Mouse (Mus musculus): ENCODE results near the gene Zbtb12. TPM values are rescaled to one million over a fixed set of nuclear protein-coding genes. Genes with fewer than 3 reads are reported as not detected.

Zbtb12 gene
- 0.23 and 0.26 TPM in 2 replicates for polyA plus RNA-seq (2021; fragmentation: Nextera tagmentation)
- long read RNA-seq, experiment 1, partial matches to known transcripts = 0 of 1 reads
- long read RNA-seq, experiment 1, other reads (novel, unspliced or antisense) = 1 of 1 reads
- long read RNA-seq, experiment 2 = 0 reads

DNA sequence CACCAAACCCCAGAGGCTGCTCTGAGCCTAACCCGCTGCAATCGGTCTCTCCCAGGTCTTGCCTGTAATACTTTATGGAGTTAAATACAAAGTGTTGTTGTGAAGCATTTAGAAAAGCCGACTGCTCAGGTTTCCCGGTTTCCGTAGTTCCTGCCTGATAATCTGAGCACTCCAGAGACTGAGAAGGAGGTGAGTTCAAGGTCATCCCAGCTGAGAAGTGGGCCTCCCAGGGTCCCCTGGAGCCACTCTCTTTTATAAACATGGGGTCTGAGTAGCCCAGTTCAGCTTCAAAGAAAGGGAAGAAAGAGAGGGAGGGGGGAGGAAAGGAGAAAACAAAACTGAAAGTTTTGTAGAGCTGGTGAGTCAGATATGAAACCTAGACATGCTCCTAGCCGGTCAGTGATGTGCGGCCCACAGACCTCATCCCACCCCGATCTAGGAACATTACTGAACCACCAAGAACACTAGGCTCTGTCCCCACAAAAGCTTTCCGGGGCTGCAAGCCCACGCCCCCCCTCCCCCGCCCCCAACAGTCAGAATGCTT, at the start of gene Zbtb12:
TSS of gene Zbtb12 (plus strand) at position 148 of the 544 bp plus-strand sequence.

DNA sequence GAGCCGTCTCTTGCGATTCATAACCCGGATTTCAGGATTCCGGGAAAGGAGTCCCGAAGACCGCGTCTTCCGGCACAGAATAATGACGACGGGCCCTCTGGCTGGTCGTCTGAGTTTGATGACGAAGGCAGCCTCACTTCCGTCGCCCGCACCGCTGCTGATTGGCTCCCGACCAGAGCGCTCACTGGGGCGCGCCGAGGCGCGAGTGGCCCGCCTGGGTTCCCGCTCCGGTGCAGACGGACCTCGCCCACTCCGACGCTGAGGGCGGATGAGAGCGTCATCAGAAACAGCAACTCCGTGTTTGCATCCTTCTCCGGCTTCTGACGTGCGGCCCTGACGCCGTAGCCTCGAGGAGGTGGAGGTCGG, 42.4 kb upstream of the Zbtb12 start, which contains the start of the genes Stk19 and Dxo:
TSS of gene Stk19 (minus strand) at position 90 of the 366 bp plus-strand sequence.
TSS of gene Dxo (plus strand) at position 164 of the 366 bp plus-strand sequence.

GRCm38 (mm10) chr17:34849722-34850516, 29.4 kb upstream of the Zbtb12 start, which contains the start of the genes Skiv2l and Nelfe:
Gene Skiv2l, minus strand, starts transcription at chr17:34850210.
Gene Nelfe, plus strand, starts transcription at chr17:34850391.

DNA sequence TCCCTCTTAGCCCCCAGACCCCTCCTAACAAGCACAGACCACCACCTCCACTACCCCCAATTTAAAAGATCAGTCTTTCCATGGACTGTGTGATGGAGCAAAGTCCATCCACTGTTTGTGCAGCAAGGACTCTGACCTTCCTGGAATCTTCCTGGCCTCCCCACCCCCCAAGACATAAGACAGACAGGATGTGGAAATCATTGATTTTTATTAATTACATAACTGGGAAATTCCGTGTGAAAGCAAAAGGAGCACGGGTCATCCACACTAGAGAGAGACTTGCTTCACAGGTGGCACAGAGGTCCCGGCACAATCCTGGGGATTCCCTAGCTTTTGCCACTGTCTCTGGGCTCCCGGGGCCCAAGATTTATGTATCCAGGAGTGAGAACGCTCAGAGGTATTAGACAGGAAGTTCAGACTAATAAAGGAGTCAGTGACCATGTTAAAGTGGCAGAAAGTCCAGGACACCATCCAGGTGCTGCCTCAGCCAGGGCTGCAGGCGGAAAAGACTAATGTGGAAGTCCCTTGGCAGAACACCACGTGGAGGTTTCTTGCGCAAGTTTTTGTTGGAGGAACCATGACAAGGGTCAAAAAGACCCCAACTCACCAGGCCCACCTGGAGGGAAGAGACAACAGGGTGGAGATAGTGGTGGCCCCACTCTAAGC, 16.7 kb upstream of the Zbtb12 start, which contains the start of gene Cfb:
TSS of gene Cfb (minus strand) at position 103 of the 666 bp plus-strand sequence.

DNA sequence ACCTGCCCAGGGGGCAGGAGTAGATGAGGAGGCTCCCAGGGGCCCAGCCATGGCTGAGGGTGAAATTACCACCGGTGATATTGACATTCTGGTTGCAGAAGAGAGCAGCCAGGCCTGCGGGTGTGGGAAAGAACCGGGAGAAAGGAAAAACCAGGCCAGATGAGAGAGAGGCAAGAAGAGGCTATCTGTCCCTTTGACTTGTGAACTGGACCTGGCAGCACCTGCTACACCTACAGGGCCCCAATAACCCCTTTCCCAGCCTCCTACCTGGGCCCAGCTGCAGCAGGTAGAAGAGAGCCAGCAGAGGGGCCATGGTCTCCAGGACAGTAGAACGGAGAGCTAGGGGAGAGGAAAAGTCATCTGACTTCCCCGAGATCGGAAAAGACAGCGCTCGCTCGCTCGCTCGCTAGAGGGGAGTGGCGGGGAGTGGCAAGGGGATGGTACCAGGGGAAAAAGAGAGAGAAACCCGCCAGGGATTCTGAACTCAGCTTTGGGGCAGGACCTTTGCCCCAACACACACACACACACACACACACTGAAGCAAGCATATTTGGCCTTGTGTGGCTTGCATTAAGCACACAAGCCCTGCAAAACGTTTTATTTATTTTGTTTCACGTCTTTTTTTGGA, 2.5 kb downstream of the Zbtb12 start, which contains the start of gene Gm20547:
TSS of gene Gm20547 (minus strand) at position 360 of the 628 bp plus-strand sequence.

GRCm38 (mm10) chr17:34898160-34898586, 18.9 kb downstream of the Zbtb12 start, which contains the start of the genes C2 and Ehmt2:
Gene C2, minus strand, starts transcription at chr17:34898265.
Gene Ehmt2, plus strand, starts transcription at chr17:34898469.

GRCm38 (mm10) chr17:34913930-34914665, 34.8 kb downstream of the Zbtb12 start, which contains the start of gene Slc44a4:
Gene Slc44a4, plus strand, starts transcription at chr17:34914466.

DNA sequence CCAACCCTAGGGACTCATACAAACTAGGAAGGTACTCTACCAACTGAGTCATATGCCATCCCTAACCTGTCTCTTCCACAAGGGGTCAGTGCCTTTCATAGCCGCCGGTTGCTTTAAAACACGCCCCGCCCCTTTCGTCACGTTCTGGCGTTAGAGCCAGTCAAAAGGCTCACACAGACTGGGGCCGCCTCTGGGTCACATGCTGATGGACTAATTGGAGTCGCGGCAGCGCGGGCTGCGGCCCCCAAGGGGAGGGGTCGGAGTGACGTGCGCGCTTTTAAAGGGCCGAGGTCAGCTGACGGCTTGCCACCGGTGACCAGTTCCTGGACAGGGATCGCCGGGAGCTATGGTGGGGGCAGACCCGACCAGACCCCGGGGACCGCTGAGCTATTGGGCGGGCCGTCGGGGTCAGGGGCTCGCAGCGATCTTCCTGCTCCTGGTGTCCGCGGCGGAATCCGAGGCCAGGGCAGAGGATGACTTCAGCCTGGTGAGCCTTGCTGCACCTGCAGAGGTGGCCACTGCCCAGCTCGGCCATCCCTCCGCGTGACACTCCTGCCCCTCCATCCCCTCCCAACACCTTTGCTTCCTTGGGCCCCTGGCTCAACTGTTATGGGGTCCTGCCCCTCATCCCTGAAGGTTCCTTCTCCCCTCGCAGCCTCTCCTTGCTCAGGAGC, 51.9 kb downstream of the Zbtb12 start, which contains the start of gene Neu1:
TSS of gene Neu1 (plus strand) at position 193 of the 674 bp plus-strand sequence.

Small RNAs within 50 kb of the gene (microRNA-seq; reads per million reads assigned to microRNA genes)
- not detected for gene Mir6970
- 9.2 reads per million, percentile 30 among the genes with 10 or more reads in this experiment for gene Mir6971
- not detected for gene Mir6972

Other genes starting within 250 kb of the Zbtb12 start
- gene Prrt1, start 249.9 kb upstream of the Zbtb12 start, polyA plus RNA-seq (2021; fragmentation: Nextera tagmentation) = 19.2 and 21.3 TPM in 2 replicates
- gene Fkbpl, start 234.7 kb upstream of the Zbtb12 start, polyA plus RNA-seq (2021; fragmentation: Nextera tagmentation) = 18.3 and 19.7 TPM in 2 replicates
- gene Atf6b, start 232.3 kb upstream of the Zbtb12 start, polyA plus RNA-seq (2021; fragmentation: Nextera tagmentation) = 35.3 and 40.9 TPM in 2 replicates
- 0.31 and 0.33 TPM in 2 replicates for gene Tnxb, start 208.9 kb upstream of the Zbtb12 start, polyA plus RNA-seq (2021; fragmentation: Nextera tagmentation)
- gene C4b, start 135.6 kb upstream of the Zbtb12 start, polyA plus RNA-seq (2021; fragmentation: Nextera tagmentation) = 9.3 and 15.6 TPM in 2 replicates
- gene Cyp21a1, start 74.9 kb upstream of the Zbtb12 start, polyA plus RNA-seq (2021; fragmentation: Nextera tagmentation) = not detected in 2 replicates
- 55.5 and 61.6 TPM in 2 replicates for gene Stk19, start 42.5 kb upstream of the Zbtb12 start, polyA plus RNA-seq (2021; fragmentation: Nextera tagmentation)
- gene Dxo, start 42.5 kb upstream of the Zbtb12 start, polyA plus RNA-seq (2021; fragmentation: Nextera tagmentation) = 26.3 and 27.8 TPM in 2 replicates
- 23.6 and 26.5 TPM in 2 replicates for gene Skiv2l, start 29.3 kb upstream of the Zbtb12 start, polyA plus RNA-seq (2021; fragmentation: Nextera tagmentation)
- gene Nelfe, start 29.1 kb upstream of the Zbtb12 start, polyA plus RNA-seq (2021; fragmentation: Nextera tagmentation) = 36.8 and 43.3 TPM in 2 replicates
- gene Cfb, start 17.0 kb upstream of the Zbtb12 start, polyA plus RNA-seq (2021; fragmentation: Nextera tagmentation) = 0.49 and 0.80 TPM in 2 replicates
- gene Gm20547, start 2.6 kb downstream of the Zbtb12 start, polyA plus RNA-seq (2021; fragmentation: Nextera tagmentation) = not detected in 2 replicates
- gene C2, start 18.8 kb downstream of the Zbtb12 start, polyA plus RNA-seq (2021; fragmentation: Nextera tagmentation) = 1.3 and 2.0 TPM in 2 replicates
- 21.5 and 22.0 TPM in 2 replicates for gene Ehmt2, start 19.0 kb downstream of the Zbtb12 start, polyA plus RNA-seq (2021; fragmentation: Nextera tagmentation)
- 0.29 and 0.30 TPM in 2 replicates for gene Slc44a4, start 35.0 kb downstream of the Zbtb12 start, polyA plus RNA-seq (2021; fragmentation: Nextera tagmentation)
- 24.8 and 26.2 TPM in 2 replicates for gene Neu1, start 51.8 kb downstream of the Zbtb12 start, polyA plus RNA-seq (2021; fragmentation: Nextera tagmentation)
- 0.90 and 1.3 TPM in 2 replicates for gene Hspa1b, start 79.8 kb downstream of the Zbtb12 start, polyA plus RNA-seq (2021; fragmentation: Nextera tagmentation)
- gene Gm20481, start 90.4 kb downstream of the Zbtb12 start, polyA plus RNA-seq (2021; fragmentation: Nextera tagmentation) = not detected in 2 replicates
- gene Hspa1a, start 92.7 kb downstream of the Zbtb12 start, polyA plus RNA-seq (2021; fragmentation: Nextera tagmentation) = 7.2 and 7.7 TPM in 2 replicates
- 0.60 and 0.84 TPM in 2 replicates for gene Hspa1l, start 93.2 kb downstream of the Zbtb12 start, polyA plus RNA-seq (2021; fragmentation: Nextera tagmentation)
- gene Lsm2, start 102.4 kb downstream of the Zbtb12 start, polyA plus RNA-seq (2021; fragmentation: Nextera tagmentation) = 35.2 and 42.4 TPM in 2 replicates
- 20.0 and 21.5 TPM in 2 replicates for gene Vars, start 121.5 kb downstream of the Zbtb12 start, polyA plus RNA-seq (2021; fragmentation: Nextera tagmentation)
- 0.20 TPM in 1 of 2 replicates, not detected in the other for gene Vwa7, start 137.1 kb downstream of the Zbtb12 start, polyA plus RNA-seq (2021; fragmentation: Nextera tagmentation)
- 0.62 and 0.97 TPM in 2 replicates for gene Sapcd1, start 148.5 kb downstream of the Zbtb12 start, polyA plus RNA-seq (2021; fragmentation: Nextera tagmentation)
- 0.33 and 0.59 TPM in 2 replicates for gene Msh5, start 167.3 kb downstream of the Zbtb12 start, polyA plus RNA-seq (2021; fragmentation: Nextera tagmentation)
- 28.2 and 29.7 TPM in 2 replicates for gene Clic1, start 170.5 kb downstream of the Zbtb12 start, polyA plus RNA-seq (2021; fragmentation: Nextera tagmentation)
- gene Ddah2, start 179.6 kb downstream of the Zbtb12 start, polyA plus RNA-seq (2021; fragmentation: Nextera tagmentation) = 18.0 and 23.6 TPM in 2 replicates
- not detected in 2 replicates for gene Ly6g6c, start 185.9 kb downstream of the Zbtb12 start, polyA plus RNA-seq (2021; fragmentation: Nextera tagmentation)
- 0.06 TPM in 1 of 2 replicates, not detected in the other for gene Mpig6b, start 186.7 kb downstream of the Zbtb12 start, polyA plus RNA-seq (2021; fragmentation: Nextera tagmentation)
- gene Ly6g6e, start 197.4 kb downstream of the Zbtb12 start, polyA plus RNA-seq (2021; fragmentation: Nextera tagmentation) = 4.4 and 4.6 TPM in 2 replicates
- gene Ly6g6d, start 198.6 kb downstream of the Zbtb12 start, polyA plus RNA-seq (2021; fragmentation: Nextera tagmentation) = 1.2 and 2.3 TPM in 2 replicates
- 1.2 and 2.1 TPM in 2 replicates for gene Ly6g6f, start 206.1 kb downstream of the Zbtb12 start, polyA plus RNA-seq (2021; fragmentation: Nextera tagmentation)
- gene Abhd16a, start 209.8 kb downstream of the Zbtb12 start, polyA plus RNA-seq (2021; fragmentation: Nextera tagmentation) = 86.3 and 93.9 TPM in 2 replicates
- not detected in 2 replicates for gene Ly6g5c, start 228.8 kb downstream of the Zbtb12 start, polyA plus RNA-seq (2021; fragmentation: Nextera tagmentation)
- gene Ly6g5b, start 235.9 kb downstream of the Zbtb12 start, polyA plus RNA-seq (2021; fragmentation: Nextera tagmentation) = not detected in 2 replicates
- 16.5 and 19.1 TPM in 2 replicates for gene Gpank1, start 242.0 kb downstream of the Zbtb12 start, polyA plus RNA-seq (2021; fragmentation: Nextera tagmentation)
- gene Csnk2b, start 242.6 kb downstream of the Zbtb12 start, polyA plus RNA-seq (2021; fragmentation: Nextera tagmentation) = 212 and 242 TPM in 2 replicates
- 24.7 and 40.7 TPM in 2 replicates for gene D17H6S53E, start 246.9 kb downstream of the Zbtb12 start, polyA plus RNA-seq (2021; fragmentation: Nextera tagmentation)